Mouse (Mus musculus) lung, postnatal 10 days (tissue): ENCODE data around the gene Atxn7l3.
"Not testable (repeated sequence)": the region's sequence is repeated elsewhere in the genome, so short reads cannot be mapped to it uniquely, and the experiment has no call there.

Source experiments
- DNase-seq: peaks from one replicate; pipeline ENCODE4 v3.0.0; 2021

Gene Atxn7l3

DNA sequence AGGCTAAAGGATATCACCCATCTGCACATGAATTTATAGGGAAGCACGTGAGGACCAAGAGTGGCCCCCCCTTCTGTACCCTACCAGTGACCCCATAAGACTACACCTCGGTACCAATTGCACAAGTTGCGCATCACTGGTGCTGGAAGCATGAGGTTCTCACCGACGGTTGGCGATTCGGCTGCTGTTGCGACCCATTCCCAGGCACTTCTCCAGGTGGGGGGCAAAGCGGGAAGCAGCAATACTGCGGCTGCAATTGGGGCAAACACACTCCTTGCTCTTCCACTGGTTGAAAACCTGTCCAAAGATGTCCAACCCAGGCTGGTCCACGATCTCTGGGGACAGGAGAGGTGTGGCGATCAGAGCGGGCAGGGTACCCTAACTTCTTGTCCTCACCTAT, 2.5 kb downstream of the Atxn7l3 start:
- DNase-seq, result no peak

- DNase-seq, result no peak
Measured at GRCm38 (mm10) chr11:102291051-102291535, 5.3 kb downstream of the Atxn7l3 start.

GRCm38 (mm10) chr11:102290141-102290540, 6.3 kb downstream of the Atxn7l3 start:
- DNase-seq, result no peak

DNA sequence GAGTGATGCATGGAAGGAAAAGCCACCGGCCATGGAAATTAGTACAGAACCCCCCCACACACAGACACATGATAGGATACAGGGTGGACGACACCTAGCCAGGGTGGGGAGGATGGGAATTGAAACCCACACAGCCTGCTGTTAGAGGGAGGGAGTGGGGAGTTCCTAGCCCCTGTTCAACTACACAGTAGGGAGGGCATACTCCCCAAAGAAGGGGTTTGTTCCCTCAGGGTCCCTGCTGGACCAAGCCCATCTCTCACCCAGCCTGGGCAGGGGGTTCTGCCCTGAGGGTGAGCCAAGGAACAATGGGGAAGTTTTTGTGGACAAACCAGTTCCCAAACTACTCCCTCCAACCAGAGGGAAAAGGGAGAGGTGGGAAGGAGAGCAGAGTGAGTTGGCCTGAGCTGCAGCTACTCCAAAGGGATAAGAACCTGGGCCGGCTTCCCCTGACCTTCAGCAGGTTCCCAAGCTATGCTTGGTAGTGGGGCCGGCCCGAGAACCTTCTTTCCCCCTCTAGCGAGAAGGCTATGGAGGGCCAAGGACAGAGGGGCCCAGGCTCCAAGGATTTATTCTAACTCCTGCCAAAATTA, 6.8 kb downstream of the Atxn7l3 start:
- no peak for DNase-seq

DNA sequence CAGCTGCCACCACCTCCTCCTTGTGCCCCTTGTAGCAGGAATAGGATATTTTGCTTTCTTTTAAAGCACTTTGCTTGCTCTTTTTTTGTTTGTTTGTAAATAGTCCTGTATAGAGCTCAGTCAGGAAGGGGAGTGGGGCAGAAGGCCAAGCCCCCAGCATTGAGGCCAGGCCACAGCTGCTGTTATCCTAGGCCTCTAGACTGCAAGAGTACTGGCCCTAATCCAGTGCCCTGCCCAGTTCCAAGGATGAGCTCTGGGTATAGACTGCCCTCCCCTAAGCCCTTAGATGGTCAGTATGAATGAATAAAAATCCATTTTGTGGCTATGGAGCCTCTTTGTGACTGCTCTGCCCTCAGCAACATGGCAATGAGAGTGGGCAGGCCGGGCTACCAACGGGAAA, 7.5 kb downstream of the Atxn7l3 start:
- DNase-seq, result peak; percentile 59

DNA sequence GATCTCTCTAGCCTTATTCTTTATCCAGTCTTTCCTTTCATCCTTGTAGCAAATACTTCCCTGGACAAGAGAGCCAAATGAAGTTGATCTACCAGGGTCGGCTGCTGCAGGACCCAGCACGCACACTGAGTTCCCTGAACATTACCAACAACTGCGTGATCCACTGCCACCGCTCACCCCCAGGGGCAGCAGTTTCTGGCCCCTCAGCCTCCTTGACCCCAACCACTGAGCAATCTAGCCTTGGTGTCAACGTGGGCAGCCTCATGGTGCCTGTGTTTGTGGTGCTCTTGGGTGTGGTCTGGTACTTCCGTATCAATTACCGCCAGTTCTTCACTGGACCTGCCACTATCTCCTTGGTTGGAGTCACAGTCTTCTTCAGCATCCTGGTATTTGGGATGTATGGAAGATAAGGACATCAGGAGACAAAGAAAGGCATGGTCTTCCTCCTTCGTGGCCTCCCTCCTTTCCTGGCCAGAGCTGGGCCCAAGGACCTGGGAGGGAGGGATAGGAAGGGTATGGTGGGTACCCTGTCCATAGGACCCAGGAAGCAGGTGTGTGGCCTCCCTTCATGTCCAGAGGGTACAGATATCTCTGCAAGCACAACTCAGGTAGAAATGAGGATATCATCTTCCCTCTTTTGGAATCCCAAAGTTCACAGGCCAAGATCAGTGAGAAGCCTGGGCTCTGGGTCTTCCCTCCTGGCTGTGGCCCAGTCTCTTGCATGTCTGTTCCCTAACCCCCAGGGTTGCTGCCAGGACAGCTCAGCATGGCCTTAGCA, 8.2 kb downstream of the Atxn7l3 start:
- no peak for DNase-seq

- no peak for DNase-seq
Measured at GRCm38 (mm10) chr11:102287485-102287884, 8.9 kb downstream of the Atxn7l3 start.

- no peak for DNase-seq
Measured at GRCm38 (mm10) chr11:102285095-102285834, 11.2 kb downstream of the Atxn7l3 start.

DNA sequence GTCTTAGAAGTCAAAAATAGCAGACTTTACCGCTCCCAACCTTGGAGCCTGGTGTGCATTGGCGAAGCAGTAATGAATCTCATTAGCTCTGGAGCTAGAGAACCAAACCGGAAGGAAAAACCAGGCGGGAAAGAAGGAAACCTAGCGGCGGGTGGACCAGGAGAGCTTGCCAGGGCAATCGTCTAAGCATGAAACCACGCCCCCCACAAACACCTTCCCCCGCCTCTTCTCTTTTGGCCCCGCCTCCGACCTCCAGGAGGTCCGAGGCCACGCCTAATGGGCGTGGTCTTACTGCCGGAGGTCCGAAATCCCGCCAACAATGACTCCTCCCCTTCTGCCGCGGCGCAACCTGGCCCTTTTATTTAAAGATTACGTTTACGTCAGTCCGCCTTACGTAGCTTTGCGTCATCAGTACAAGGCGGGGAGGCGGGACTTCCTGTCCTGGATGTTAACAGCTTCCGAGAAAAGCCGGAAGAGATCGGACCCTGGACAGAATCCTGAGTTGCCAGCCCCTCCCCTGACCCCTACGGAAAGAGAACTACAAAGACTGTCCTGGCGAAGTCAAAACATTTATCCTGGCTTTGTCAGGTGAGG, 11.8 kb downstream of the Atxn7l3 start, which contains the start of gene Tmub2:
Gene Tmub2, plus strand, starts transcription at position 431 of the 594 bp plus-strand sequence.
- DNase-seq, result peak; percentile 98

GRCm38 (mm10) chr11:102283922-102284321, 12.5 kb downstream of the Atxn7l3 start:
- DNase-seq, result no peak

DNA sequence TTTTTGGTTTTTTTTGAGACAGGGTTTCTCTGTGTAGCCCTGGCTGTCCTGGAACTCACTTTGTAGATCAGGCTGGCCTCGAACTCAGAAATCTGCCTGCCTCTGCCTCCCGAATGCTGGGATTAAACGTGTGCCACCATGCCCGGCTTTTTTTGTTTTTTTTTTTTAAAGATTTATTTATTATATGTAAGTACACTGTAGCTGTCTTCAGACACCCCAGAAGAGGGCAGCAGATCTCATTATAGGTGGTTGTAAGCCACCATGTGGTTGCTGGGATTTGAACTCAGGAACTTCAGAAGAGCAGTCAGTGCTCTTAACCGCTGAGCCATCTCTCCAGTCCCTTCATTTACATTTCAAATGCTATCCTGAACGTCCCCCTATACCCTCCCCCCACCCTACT, 16.2 kb downstream of the Atxn7l3 start:
- DNase-seq, result not testable (repeated sequence)

DNA sequence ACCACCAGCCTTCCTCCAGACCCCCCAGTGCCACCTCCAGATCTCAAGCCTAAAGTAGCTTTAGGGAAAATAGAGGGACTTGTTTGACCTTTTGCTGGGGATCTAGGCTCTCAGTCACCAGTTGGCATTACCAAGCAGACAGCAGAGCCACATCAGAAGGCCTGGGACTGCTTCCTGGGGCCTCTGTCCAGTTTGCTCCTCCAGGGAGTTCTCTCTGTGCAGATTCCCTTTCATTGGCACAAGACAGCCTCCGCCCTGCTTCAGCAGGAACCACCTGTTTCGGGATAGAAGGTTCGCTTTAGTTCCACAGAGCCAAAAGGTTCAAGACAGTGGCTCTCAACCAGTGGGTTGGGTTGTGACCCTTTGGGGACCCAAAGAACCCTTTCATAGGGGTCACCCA, 16.8 kb downstream of the Atxn7l3 start:
- DNase-seq, result no peak

DNA sequence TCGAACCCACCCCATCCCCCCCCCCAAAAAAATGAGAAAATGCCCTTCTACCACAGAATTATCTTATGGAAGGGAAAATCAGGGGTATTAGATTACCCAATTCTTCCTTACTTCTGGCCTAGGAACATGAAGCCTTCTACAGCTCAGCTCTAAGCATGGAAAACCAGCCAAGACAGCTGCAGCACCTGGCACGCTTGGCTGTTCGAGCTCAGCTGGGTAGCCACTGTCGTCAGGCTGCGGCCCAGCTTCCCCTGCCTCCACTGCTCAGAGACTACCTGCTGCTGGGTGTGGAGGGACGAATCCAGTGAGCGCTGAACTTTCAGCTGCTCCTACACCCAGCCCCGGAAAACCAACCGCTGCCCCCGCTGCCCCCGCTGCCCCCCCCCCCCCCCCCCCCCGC, 18.7 kb downstream of the Atxn7l3 start:
- DNase-seq, result no peak

DNA sequence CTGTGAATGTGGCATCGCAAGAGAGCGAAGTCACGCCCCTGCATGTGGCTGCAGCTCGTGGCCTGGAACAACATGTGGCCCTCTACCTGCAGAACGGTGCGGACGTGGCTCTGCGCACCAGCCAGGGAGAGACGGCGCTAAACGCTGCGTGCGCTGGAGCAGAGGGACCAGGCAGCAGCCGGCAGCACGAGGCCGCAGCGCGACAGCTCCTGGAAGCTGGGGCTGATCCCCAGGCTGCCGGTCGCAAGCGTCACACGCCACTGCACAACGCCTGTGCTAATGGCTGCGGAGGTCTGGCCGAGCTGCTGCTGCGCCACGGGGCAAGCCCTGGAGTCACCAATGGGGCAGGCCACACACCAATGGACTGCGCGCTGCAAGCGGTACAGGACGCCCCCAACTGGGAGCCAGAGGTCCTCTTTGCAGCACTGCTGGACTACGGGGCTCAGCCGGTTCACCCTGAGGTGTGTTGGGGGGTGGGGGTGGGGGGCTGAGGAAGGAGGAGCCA, 20.0 kb downstream of the Atxn7l3 start:
- peak; percentile 45 for DNase-seq

- DNase-seq, result no peak
Measured at GRCm38 (mm10) chr11:102268520-102269244, 27.7 kb downstream of the Atxn7l3 start, which contains the start of gene Asb16. TSS of gene Asb16 (plus strand) at chr11:102268743.

- peak; percentile 90 for DNase-seq
Measured at GRCm38 (mm10) chr11:102267480-102267879, 29.0 kb downstream of the Atxn7l3 start.

DNA sequence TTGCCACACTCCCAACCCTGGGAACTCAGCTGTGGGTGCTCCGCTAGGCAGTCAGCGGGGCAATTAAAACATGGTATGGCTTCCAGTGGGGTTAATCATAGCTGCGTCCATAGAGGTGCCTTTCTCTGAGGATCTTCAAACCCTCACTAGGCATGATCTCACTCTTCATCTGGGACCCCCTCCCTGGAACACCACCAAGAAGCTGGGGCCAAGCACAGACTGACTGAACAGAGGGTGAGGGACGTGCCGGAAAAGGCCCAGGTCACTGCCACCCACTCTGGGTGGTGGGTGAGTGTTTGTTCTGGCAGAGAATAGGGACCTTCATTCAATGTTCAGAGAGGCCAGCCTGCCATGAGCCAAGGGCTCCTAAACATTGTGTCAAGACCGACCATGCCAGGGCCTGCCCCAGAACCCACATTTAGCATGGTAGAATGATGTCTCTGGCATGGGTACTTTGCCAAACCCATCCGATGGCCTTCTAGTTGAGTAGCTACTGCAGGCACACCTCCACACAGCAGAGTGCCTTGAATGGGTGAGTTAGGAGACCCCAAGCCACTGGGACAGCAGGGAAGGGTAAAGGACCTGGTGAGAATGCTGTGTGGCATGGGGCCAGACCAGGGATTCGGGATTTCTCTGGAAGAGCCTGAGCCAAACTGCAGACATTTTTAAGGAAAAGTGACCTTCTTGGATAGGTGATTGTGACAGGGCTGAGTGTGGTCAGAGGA, 29.6 kb downstream of the Atxn7l3 start:
- DNase-seq, result no peak

DNA sequence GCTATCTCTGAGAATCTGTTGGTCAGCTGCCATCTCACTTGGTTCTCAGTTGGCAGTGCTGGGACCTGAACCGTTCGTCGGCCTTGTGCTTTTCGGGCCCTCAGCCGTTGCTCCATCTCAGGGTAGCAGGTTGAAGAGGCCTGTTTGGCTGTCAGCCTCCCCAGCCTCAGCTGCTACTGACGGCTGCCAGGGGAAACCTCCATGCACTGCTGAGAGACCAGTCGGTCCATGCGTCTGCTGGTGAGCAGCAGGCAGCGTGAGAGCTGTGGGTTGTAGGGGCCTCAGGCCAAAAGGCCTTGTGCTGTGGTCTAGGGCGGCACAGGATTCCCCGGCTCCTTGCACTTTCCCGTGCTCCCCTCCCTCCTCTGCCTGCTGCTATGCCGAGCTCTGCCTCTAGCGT, 30.6 kb downstream of the Atxn7l3 start:
- no peak for DNase-seq

DNA sequence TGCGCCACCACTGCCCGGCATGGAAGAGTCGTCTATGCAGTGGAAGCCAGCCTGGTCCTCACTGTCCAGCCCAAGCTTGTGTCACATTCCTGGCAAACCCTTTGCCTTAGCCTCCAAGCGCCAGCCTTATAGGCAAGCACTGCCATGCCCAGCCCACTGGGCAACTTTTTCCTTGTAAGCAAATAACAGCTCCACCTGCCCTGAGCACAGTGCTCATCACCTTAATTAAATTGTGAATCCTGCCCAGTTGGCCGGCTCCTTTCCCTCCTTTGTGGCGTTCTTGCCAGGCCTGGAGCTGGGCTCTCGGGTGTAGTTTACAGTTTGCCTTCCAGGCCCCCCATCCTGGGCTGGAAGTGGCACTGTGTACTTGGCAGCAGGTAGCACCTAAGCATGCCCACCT, 33.2 kb downstream of the Atxn7l3 start:
- DNase-seq, result no peak

- DNase-seq, result no peak
Measured at GRCm38 (mm10) chr11:102258521-102258920, 37.9 kb downstream of the Atxn7l3 start.

GRCm38 (mm10) chr11:102258095-102258494, 38.3 kb downstream of the Atxn7l3 start:
- DNase-seq, result no peak

DNA sequence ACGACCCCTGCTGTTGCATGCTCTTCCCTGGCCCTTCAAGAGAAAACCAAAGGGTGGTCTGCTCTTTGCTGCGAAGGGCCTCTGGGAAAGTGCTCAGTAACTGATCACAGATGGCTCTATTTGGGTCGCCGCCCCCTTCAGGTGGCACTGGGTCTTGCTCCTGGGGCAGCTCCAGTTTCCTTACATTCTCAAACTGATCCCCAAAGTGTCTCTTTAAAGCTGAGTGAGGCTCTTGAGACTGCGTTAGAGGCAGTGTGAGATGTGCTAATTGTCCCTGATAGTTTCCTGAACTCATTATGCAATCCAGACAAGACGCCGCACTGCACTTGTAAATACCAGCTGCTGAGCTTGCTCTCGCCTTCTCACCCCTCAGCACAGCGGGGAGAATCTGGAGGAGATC, 38.9 kb downstream of the Atxn7l3 start:
- peak; percentile 53 for DNase-seq
